Mouse (Mus musculus) urinary bladder, adult 2 months (tissue): ENCODE data around the gene Hus1b. TPM values are rescaled to one million over a fixed set of nuclear protein-coding genes. Genes with fewer than 3 reads are reported as not detected.

Experiments
- DNase-seq: peaks from one replicate; pipeline ENCODE4 v3.0.0; 2022; ENCODE audit warnings: low spot score
- polyA plus RNA-seq: library from polyadenylated mRNA; depleted of rRNA; stranded (reverse); fragments of >200 nt; gene quantifications from 2 replicates; pipeline ENCODE4 v1.2.3, GENCODE M21; 2012; rRNA removed

Hus1b gene
- 0.11 and 0.13 TPM in 2 replicates for polyA plus RNA-seq

DNA sequence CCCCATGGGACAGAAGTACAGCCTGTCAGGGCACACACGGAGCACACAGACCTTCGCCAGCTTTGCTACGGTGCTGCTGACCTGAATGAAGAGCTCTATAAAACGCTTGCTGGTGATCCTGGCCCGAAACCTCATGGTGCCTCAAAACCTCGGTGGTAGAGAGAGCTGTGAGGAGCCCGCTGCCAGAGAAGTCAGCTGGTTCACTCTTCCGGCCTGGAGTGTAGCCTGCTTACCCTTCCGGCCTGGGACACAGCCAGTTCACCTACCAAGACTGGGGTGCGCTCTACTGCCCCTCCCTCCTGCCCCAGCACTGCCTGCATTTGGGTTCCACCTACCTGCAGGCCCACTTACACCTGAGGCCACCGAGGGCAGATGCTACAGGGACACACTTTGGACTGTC, at the start of gene Hus1b:
Gene Hus1b, minus strand, starts transcription at position 220 of the 400 bp plus-strand sequence.
- DNase-seq: no peak

GRCm38 (mm10) chr13:30994249-30994858, 46.8 kb upstream of the Hus1b start:
- no peak for DNase-seq

- DNase-seq: no peak
Measured at GRCm38 (mm10) chr13:30993819-30994218, 46.3 kb upstream of the Hus1b start.

DNA sequence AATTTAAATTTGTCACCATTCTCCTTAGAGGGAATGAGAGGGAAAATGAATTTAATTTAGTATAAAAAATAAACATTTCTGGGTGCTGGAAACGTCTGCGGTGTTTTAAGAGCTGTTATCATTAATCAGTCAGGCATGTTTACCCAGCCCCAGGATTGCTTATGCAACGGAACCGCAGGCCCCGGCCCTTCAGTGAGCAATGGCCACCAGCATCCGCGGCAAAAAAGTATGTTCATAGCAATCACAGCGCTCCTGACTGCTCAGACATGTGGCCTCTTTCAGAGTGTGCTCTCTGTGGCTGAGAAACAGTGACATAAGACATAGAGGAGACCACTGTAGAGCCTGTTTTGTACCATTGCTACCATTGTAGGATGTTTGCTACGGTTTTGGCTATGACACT, 42.7 kb upstream of the Hus1b start:
- DNase-seq: no peak

DNA sequence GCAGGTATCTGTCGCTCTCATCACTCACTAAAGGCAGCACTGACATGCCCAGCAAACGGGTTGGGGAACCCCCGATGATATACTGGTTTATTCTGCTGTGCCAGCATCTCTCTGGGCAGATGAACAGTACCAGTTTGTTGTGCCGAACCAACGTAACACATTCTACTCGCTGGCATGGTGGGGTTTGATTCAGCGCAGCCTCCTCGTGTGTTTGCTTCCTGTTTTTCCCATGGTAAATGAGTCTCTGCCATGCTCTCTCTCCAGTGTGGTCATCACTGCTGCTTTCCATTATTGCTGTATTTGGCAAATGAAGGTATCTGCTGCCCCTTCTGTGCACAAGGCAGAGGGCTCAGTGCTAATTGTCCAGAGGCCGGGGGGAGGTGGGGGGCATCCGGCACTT, 42.2 kb upstream of the Hus1b start:
- DNase-seq: no peak

DNA sequence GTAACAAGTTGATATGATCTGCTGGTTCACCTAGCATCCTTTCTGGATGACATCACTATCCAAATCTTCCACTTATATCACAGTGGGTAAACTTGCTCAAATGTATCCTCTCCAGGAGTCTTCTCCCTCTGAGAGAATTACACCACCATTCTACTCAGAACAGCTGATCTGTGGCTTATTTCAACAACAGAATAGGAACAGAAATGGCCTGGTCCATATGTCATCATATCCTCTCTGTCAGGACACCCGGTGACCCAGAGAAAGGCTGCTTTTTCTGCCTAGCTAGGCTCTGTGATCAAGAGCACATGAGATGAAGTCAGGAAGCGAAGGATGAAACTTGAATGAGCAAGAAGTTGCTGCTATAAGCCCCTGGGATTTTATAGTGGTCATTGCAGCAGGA, 40.1 kb upstream of the Hus1b start:
- DNase-seq: no peak

- DNase-seq: no peak
Measured at GRCm38 (mm10) chr13:30986934-30987455, 39.4 kb upstream of the Hus1b start.

DNA sequence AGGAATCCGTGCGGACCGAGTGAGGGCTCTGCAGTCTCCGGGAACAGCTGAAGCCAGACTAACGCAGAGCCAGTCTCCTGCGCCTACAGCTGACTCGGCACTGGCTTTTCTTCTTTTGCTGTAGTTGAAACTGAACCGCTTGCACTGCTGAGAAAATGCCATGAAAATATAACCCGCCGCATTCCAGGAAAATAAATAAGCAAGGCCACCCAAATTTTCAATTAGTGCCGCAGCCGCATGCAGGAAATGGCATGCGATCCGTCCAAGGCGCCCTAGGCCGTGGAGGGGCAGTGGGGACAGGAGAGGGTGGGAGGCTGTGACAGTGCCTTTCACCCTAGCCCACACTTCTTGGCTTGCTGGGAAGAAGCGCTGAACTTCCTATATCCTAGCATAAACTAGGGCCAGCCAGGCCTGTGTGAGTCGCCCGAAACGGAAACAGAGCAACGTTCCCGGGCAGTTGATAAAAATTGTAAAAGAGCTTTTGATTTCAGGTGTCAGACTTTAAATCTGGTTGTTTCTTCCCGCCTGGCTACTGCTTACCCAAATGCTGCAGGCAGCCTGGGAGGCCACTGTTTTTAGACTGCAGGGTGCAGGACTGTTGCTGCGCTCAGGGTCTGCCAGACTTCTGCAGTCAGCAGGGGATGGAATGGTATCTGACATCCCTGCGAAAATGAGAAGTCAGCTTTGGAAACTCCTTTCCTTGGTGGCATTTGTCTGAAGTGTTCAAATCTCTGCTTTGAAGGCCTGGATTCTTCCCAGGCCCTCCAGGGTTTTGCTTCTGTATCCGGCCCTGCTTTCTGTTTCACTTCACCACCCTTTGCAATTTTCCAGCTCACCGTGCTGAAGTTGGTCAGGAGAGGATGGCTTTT, 38.3 kb upstream of the Hus1b start:
- DNase-seq: no peak

- DNase-seq: no peak
Measured at GRCm38 (mm10) chr13:30985275-30985597, 37.7 kb upstream of the Hus1b start.

- DNase-seq: no peak
Measured at GRCm38 (mm10) chr13:30981666-30982065, 34.1 kb upstream of the Hus1b start.

DNA sequence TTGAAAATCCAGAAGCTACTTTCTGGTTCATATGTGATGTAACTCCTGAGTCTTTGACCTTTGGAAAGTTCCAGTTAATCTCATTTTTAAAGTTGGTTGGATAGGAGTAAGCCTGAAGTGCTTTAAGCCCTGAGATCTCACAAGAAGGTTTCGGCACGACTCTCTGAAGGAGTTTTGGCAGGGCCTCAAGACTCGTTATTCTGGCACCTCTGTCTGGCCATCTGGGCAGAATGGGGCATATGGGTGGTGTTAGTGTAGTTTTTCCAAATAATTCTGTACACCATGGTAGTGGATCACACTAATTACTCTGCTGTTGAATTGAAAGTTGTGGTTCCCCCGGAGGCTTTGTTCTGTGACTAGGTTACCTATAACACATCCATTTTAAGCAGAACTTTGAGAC, 30.7 kb upstream of the Hus1b start:
- DNase-seq: no peak

- no peak for DNase-seq
Measured at GRCm38 (mm10) chr13:30976536-30977084, 29.1 kb upstream of the Hus1b start.

- DNase-seq: no peak
Measured at GRCm38 (mm10) chr13:30974247-30974630, 26.7 kb upstream of the Hus1b start.

DNA sequence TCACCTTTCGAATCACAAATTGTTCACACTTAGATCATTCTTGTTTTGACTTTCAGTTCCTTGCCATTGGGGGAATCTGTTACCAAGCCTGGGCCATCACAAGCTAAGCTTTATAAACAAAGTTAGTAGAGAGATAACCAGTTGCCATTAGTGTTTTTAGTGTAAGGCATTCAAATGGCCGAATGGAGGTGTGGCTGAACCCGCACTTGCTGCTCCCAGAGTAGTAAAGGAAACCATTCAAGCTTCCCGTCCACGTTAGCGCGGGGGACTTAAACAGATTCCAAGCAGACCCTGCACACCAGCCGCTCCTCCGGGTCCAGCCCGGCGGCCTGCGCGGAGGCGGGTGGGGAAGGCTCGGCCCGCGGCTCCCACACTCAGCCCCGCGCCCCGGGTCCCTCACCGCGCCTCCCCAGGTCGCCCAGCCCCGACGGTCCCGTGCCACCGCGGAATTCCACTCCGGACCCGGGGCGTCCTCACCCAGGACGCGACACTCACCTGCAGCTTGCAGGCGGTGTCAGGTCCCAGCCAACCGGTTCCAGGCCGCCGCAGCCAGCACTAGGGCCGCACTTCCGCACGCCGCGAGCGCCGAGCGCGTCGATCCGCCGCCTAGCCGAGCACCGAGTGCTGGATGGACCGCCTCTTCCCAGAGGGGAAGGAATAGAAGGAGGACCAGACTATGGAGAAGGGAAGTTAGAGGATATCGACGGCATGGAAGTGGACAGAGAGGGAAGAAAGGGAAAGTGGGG, 26.1 kb upstream of the Hus1b start, which contains the start of the genes Exoc2 and Gm5447:
Gene Exoc2, minus strand, starts transcription at position 593 of the 746 bp plus-strand sequence.
Gene Gm5447, plus strand, starts transcription at position 704 of the 746 bp plus-strand sequence.
- DNase-seq: peak; percentile 73

DNA sequence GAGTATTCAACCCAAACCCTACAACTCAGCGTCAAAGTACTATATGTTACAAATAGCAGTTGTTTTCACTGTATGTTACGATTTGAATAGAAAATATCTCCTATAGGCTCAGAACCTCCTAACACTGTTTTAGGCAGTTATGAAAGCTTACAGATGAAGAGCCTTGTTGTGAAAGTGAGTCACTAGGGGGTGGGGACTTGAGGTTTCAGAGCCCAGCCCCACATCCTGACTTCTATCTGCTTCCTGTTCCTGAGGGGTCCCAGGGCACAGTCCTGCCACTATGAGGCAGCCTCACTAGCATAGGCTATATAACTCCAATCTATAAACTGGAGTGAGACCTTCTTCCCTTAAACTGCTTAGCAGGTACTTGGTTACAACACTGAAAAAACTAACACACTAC, 24.5 kb upstream of the Hus1b start:
- DNase-seq: no peak

- DNase-seq: no peak
Measured at GRCm38 (mm10) chr13:30971047-30971446, 23.5 kb upstream of the Hus1b start.

GRCm38 (mm10) chr13:30968311-30968710, 20.8 kb upstream of the Hus1b start:
- DNase-seq: no peak

GRCm38 (mm10) chr13:30966507-30966911, 18.9 kb upstream of the Hus1b start:
- DNase-seq: no peak

DNA sequence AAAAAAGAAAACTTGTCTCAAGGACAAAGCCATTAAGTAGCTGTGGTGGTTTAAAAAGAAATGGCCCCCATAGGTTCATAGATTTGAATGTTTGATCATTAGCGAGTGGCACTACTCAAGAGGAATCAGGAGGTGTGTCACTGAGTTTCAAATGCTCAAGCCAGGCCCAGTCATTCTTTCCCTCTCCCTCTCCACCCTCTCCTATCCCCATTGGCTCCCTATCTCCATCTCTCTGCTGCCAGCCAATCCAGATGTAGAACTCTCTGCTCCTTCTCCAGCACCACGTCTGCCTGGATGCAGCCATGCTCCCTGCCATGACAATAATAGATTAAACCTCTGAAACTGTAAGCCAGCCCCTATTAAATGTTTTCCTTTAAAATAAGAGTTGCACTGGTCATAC, 14.4 kb upstream of the Hus1b start:
- no peak for DNase-seq

DNA sequence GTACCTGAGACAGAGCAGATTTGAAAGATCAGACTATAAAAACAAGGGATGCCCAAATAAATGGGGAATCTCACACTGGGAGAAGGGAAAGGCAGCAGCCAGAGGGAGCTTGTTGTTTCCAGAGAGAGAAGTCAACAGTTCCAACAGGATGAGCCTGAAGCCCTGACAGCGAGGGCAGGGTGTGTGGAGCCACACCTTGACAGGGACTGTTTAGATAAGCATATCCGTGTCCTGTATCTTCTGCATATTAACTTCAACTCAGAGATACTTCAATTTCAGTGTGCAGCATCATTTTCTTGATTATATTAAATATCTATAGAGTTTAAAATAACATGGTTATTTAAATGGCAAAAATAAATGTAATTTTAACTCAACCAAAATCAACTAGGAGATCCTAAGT, 13.2 kb upstream of the Hus1b start:
- no peak for DNase-seq

DNA sequence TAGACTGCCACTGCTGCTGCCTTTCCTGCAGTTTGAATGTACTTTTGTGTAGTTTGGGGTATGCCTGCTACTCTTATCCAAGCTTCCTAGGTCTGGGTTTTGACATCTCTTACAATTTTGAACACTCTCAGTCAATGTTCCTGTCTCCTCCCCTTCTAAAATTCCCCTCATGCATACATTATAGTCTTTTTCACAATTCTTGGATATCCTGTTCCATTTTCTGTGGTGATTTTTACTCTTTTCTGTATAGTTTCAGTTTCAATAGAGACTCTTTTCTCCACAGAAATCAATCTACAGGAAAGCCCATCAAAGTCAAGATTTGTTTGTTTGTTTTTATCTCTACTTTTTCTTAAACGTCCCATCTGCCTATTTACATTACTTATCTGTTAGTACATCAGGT, 6.0 kb upstream of the Hus1b start:
- no peak for DNase-seq

- DNase-seq: no peak
Measured at GRCm38 (mm10) chr13:30952044-30952443, 4.5 kb upstream of the Hus1b start.
